Mouse (Mus musculus): ENCODE measurements around the gene Dab2. TPM values are rescaled to one million over a fixed set of nuclear protein-coding genes. Genes with fewer than 3 reads are reported as not detected.

Dab2 gene
- polyA plus RNA-seq, 1 experiment from 2014 or later, result 57.4 TPM

DNA sequence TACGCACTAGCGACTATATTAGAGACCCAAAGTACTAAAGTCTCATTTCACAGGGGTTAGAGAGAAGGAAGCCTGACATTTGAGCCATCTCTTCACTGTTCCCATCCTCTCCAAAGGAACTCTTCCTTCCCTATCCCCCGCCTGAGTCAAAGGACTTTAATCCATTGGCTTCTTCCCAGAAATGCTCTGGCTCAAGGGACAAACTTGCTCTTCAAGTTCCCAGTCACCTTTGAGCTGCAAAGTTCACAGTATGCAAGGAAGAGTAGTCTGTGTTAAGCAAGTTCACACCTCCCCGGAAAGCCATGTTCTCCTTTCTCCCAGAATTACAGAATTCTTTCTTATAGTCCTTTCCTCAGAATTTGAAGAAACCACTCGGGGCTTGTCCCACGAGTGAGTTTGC, 107.2 kb downstream of the Dab2 start:
- H3K9me3 ChIP-seq (ENCODE audit: control insufficient read depth, low read length), result no peaks in the 10 kb centered on the region

GRCm38 (mm10) chr15:6409031-6409430, 109.4 kb downstream of the Dab2 start:
- Histone ChIP-seq H3K4me1 (ENCODE audit: control insufficient read depth, insufficient read depth, low read length) (no peaks in the 10 kb centered on the region; the same call in 1 of the 2 replicates), H3K4me2 (ENCODE audit: low read depth, severe bottlenecking) (no peak overlapping the region), H3K4me3 (ENCODE audit: low read depth, low read length) (no peak overlapping the region), H3K36me3 (ENCODE audit: control insufficient read depth, insufficient read depth, low read length) (no peaks in the 10 kb centered on the region), H3K27ac (replicated peaks; ENCODE audit: low read depth, low read length) (no peak overlapping the region), H3K27me3 (ENCODE audit: control insufficient read depth, insufficient read depth, low read length) (no peaks in the 10 kb centered on the region), H3K9me3 (ENCODE audit: control insufficient read depth, low read length) (no peaks in the 10 kb centered on the region), H3K9ac (ENCODE audit: low read length) (no peak overlapping the region)
- 85% methylated on average over 8 of the region's 8 CpGs for WGBS
- ATAC-seq (ENCODE audit: insufficient number of reproducible peaks, low FRiP score, low TSS enrichment, low read depth), result no peak
- DNase-seq (ENCODE audit: low spot score), result no peak

More for the DNA sequence above, 107.2 kb downstream of the Dab2 start:
- H3K27me3 ChIP-seq (ENCODE audit: control insufficient read depth, insufficient read depth, low read length), result no peaks in the 10 kb centered on the region
- H3K4me2 ChIP-seq (ENCODE audit: low read depth, severe bottlenecking), result no peak overlapping the region
- no peaks in the 10 kb centered on the region for H3K36me3 ChIP-seq (ENCODE audit: control insufficient read depth, insufficient read depth, low read length)
- WGBS, result 83% methylated on average over 6 of the region's 6 CpGs
- H3K4me3 ChIP-seq (ENCODE audit: low read depth, low read length), result no peak overlapping the region
- H3K9ac ChIP-seq (ENCODE audit: low read length), result no peak overlapping the region
- H3K4me1 ChIP-seq (ENCODE audit: control insufficient read depth, insufficient read depth, low read length), result no peaks in the 10 kb centered on the region; the same call in 1 of the 2 replicates
- H3K27ac ChIP-seq (replicated peaks; ENCODE audit: low read depth, low read length), result no peak overlapping the region
- ATAC-seq (ENCODE audit: insufficient number of reproducible peaks, low FRiP score, low TSS enrichment, low read depth) (no peak), DNase-seq (ENCODE audit: low spot score) (no peak)

DNA sequence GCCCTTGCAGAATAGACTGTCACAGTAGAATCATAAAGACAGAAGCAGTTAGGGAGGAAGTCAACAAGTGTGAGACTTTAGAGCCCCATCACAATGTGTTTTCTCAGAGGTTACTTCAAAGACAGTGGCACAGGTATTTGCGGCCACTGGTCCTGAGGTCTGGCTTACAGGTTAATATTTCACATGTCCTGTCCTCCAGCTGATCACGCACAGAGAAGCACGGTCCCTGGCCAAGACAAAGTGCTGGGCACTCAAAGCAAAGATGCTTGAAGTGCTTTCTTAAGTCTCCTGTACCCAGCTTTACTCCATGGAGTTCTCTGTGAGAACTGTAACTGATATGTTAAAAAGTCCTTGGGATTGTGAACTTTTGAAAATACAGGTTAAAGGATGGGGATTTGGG, 110.6 kb downstream of the Dab2 start:
- 89% methylated on average over 3 of the region's 3 CpGs for WGBS

DNA sequence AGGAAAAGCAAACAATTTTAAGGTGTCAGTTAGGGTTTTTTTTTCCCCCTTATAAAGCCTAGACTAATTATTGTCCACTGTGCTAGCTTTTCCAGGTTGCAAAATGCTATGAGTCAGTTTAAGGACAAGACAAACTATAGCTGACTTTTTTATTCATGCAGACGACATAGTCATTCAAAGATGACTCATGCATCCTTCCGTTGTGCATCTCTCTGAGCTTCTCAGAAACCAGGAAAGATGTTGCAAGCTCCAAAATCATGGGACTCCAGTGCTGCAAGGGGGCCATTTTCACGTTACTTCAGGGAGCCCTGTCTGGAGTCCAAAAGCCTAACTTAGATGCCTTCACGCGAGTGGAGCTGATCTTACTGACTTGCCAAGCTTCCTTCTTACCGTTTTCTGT, 111.7 kb downstream of the Dab2 start:
- H3K9ac ChIP-seq (ENCODE audit: low read length), result no peak overlapping the region
- H3K4me2 ChIP-seq (ENCODE audit: low read depth, severe bottlenecking), result no peak overlapping the region
- no peaks in the 10 kb centered on the region for H3K4me1 ChIP-seq (ENCODE audit: control insufficient read depth, insufficient read depth, low read length)
- H3K27me3 ChIP-seq (ENCODE audit: control insufficient read depth, insufficient read depth, low read length), result no peaks in the 10 kb centered on the region
- H3K4me3 ChIP-seq (ENCODE audit: low read depth, low read length), result no peak overlapping the region
- ATAC-seq (ENCODE audit: insufficient number of reproducible peaks, low FRiP score, low TSS enrichment, low read depth) (no peak), DNase-seq (ENCODE audit: low spot score) (no peak)
- no peak overlapping the region for H3K27ac ChIP-seq (replicated peaks; ENCODE audit: low read depth, low read length)
- H3K36me3 ChIP-seq (ENCODE audit: control insufficient read depth, insufficient read depth, low read length), result no peaks in the 10 kb centered on the region
- 84% methylated on average over 6 of the region's 6 CpGs for WGBS
- no peaks in the 10 kb centered on the region for H3K9me3 ChIP-seq (ENCODE audit: control insufficient read depth, low read length)

More for the DNA sequence above, 110.6 kb downstream of the Dab2 start:
- H3K27me3 ChIP-seq (ENCODE audit: control insufficient read depth, insufficient read depth, low read length), result no peaks in the 10 kb centered on the region
- H3K36me3 ChIP-seq (ENCODE audit: control insufficient read depth, insufficient read depth, low read length), result no peaks in the 10 kb centered on the region
- no peak overlapping the region for H3K9ac ChIP-seq (ENCODE audit: low read length)
- no peaks in the 10 kb centered on the region for H3K9me3 ChIP-seq (ENCODE audit: control insufficient read depth, low read length)
- H3K4me1 ChIP-seq (ENCODE audit: control insufficient read depth, insufficient read depth, low read length), result no peaks in the 10 kb centered on the region
- no peak overlapping the region for H3K27ac ChIP-seq (replicated peaks; ENCODE audit: low read depth, low read length)
- ATAC-seq (ENCODE audit: insufficient number of reproducible peaks, low FRiP score, low TSS enrichment, low read depth), result no peak
- H3K4me2 ChIP-seq (ENCODE audit: low read depth, severe bottlenecking), result no peak overlapping the region
- no peak for DNase-seq (ENCODE audit: low spot score)
- H3K4me3 ChIP-seq (ENCODE audit: low read depth, low read length), result no peak overlapping the region

- Histone ChIP-seq H3K36me3 (ENCODE audit: control insufficient read depth, insufficient read depth, low read length) (0 out of 2 replicates have a peak, but pooled peaks cover 2% of the 10 kb centered on the region), H3K27me3 (ENCODE audit: control insufficient read depth, insufficient read depth, low read length) (no peaks in the 10 kb centered on the region), H3K27ac (replicated peaks; ENCODE audit: low read depth, low read length) (no peak overlapping the region), H3K4me3 (ENCODE audit: low read depth, low read length) (no peak overlapping the region), H3K9me3 (ENCODE audit: control insufficient read depth, low read length) (no peaks in the 10 kb centered on the region), H3K4me1 (ENCODE audit: control insufficient read depth, insufficient read depth, low read length) (no peaks in the 10 kb centered on the region), H3K9ac (ENCODE audit: low read length) (no peak overlapping the region), H3K4me2 (ENCODE audit: low read depth, severe bottlenecking) (no peak overlapping the region)
- 86% methylated on average over 5 of the region's 5 CpGs for WGBS
- DNase-seq (ENCODE audit: low spot score) (no peak), ATAC-seq (ENCODE audit: insufficient number of reproducible peaks, low FRiP score, low TSS enrichment, low read depth) (no peak)
Measured at GRCm38 (mm10) chr15:6415317-6415716, 115.7 kb downstream of the Dab2 start.

GRCm38 (mm10) chr15:6431777-6432176, 132.2 kb downstream of the Dab2 start:
- Histone ChIP-seq H3K27ac (replicated peaks; ENCODE audit: low read depth, low read length) (no peak overlapping the region), H3K36me3 (ENCODE audit: control insufficient read depth, insufficient read depth, low read length) (no peaks in the 10 kb centered on the region), H3K4me2 (ENCODE audit: low read depth, severe bottlenecking) (no peak overlapping the region), H3K27me3 (ENCODE audit: control insufficient read depth, insufficient read depth, low read length) (no peaks in the 10 kb centered on the region), H3K9ac (ENCODE audit: low read length) (no peak overlapping the region), H3K9me3 (ENCODE audit: control insufficient read depth, low read length) (no peaks in the 10 kb centered on the region), H3K4me3 (ENCODE audit: low read depth, low read length) (no peak overlapping the region), H3K4me1 (ENCODE audit: control insufficient read depth, insufficient read depth, low read length) (no peaks in the 10 kb centered on the region)
- 86% methylated on average over 7 of the region's 7 CpGs for WGBS
- DNase-seq (ENCODE audit: low spot score) (no peak), ATAC-seq (ENCODE audit: insufficient number of reproducible peaks, low FRiP score, low TSS enrichment, low read depth) (no peak)

GRCm38 (mm10) chr15:6432411-6432810, 132.8 kb downstream of the Dab2 start:
- no peak for DNase-seq (ENCODE audit: low spot score)
- Histone ChIP-seq H3K9me3 (ENCODE audit: control insufficient read depth, low read length) (no peaks in the 10 kb centered on the region), H3K27ac (replicated peaks; ENCODE audit: low read depth, low read length) (no peak overlapping the region), H3K9ac (ENCODE audit: low read length) (no peak overlapping the region), H3K27me3 (ENCODE audit: control insufficient read depth, insufficient read depth, low read length) (no peaks in the 10 kb centered on the region), H3K4me2 (ENCODE audit: low read depth, severe bottlenecking) (no peak overlapping the region), H3K36me3 (ENCODE audit: control insufficient read depth, insufficient read depth, low read length) (no peaks in the 10 kb centered on the region), H3K4me3 (ENCODE audit: low read depth, low read length) (no peak overlapping the region), H3K4me1 (ENCODE audit: control insufficient read depth, insufficient read depth, low read length) (no peaks in the 10 kb centered on the region)
- no peak for ATAC-seq (ENCODE audit: insufficient number of reproducible peaks, low FRiP score, low TSS enrichment, low read depth)
- 91% methylated on average over 7 of the region's 7 CpGs for WGBS

- Histone ChIP-seq H3K36me3 (ENCODE audit: control insufficient read depth, insufficient read depth, low read length) (no peaks in the 10 kb centered on the region), H3K9me3 (ENCODE audit: control insufficient read depth, low read length) (no peaks in the 10 kb centered on the region), H3K27me3 (ENCODE audit: control insufficient read depth, insufficient read depth, low read length) (no peaks in the 10 kb centered on the region), H3K4me3 (ENCODE audit: low read depth, low read length) (no peak overlapping the region), H3K4me1 (ENCODE audit: control insufficient read depth, insufficient read depth, low read length) (no peaks in the 10 kb centered on the region), H3K4me2 (ENCODE audit: low read depth, severe bottlenecking) (no peak overlapping the region), H3K9ac (ENCODE audit: low read length) (no peak overlapping the region), H3K27ac (replicated peaks; ENCODE audit: low read depth, low read length) (no peak overlapping the region)
- no peak for DNase-seq (ENCODE audit: low spot score)
- 86% methylated on average over 7 of the region's 7 CpGs for WGBS
- ATAC-seq (ENCODE audit: insufficient number of reproducible peaks, low FRiP score, low TSS enrichment, low read depth), result no peak
Measured at GRCm38 (mm10) chr15:6435281-6435680, 135.7 kb downstream of the Dab2 start.

DNA sequence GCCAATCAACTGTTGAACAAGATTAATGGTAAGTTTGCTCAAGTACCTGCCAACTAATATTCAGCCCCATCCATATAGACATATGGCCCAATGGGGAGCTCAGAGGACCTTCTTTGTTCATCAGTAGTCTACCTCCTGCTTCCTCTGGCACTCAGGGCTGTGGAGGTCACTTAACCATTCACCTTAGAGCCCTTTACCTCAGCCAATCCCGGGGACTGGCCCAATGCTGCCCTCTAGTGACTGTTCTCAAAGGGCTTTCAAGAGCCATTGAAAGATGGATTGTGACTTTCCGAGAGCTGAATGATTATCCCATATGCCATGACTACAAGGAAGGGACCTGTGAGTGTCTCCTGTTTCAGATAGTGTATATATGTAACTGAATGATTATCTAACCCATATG, 136.2 kb downstream of the Dab2 start:
- Histone ChIP-seq H3K9ac (ENCODE audit: low read length) (no peak overlapping the region), H3K9me3 (ENCODE audit: control insufficient read depth, low read length) (no peaks in the 10 kb centered on the region), H3K4me1 (ENCODE audit: control insufficient read depth, insufficient read depth, low read length) (no peaks in the 10 kb centered on the region), H3K27ac (replicated peaks; ENCODE audit: low read depth, low read length) (no peak overlapping the region), H3K4me3 (ENCODE audit: low read depth, low read length) (no peak overlapping the region), H3K36me3 (ENCODE audit: control insufficient read depth, insufficient read depth, low read length) (no peaks in the 10 kb centered on the region), H3K4me2 (ENCODE audit: low read depth, severe bottlenecking) (no peak overlapping the region), H3K27me3 (ENCODE audit: control insufficient read depth, insufficient read depth, low read length) (no peaks in the 10 kb centered on the region)
- 65% methylated on average over 2 of the region's 2 CpGs for WGBS
- ATAC-seq (ENCODE audit: insufficient number of reproducible peaks, low FRiP score, low TSS enrichment, low read depth) (no peak), DNase-seq (ENCODE audit: low spot score) (peak; percentile 49)

Data from limb, embryonic 11.5 days (tissue).